Mouse (Mus musculus) neural tube, embryonic 13.5 days (tissue): Measurements from ENCODE around the gene Cdh19. TPM values are rescaled to one million over a fixed set of nuclear protein-coding genes. Genes with fewer than 3 reads are reported as not detected.

Experiments
- ATAC-seq: fragments of 200-750 bp; cut with Nextera tagmentation; 2 replicates; pipeline ENCODE4 v1.8.0; 2017; ENCODE audit warnings: low read depth, mild to moderate bottlenecking, moderate TSS enrichment, moderate library complexity
- H3K27ac ChIP-seq: fragments of 300-500 bp; sonication (generic); replicated peaks from 2 replicates; pipeline ENCODE4 v1.5.1; 2015; ENCODE audit warnings: moderate library complexity, mild to moderate bottlenecking, inconsistent platforms
- H3K27me3 ChIP-seq: fragments of 300-500 bp; sonication (generic); 2 replicates; pipeline ENCODE4 v1.6.1; 2015; ENCODE audit warnings: mild to moderate bottlenecking, inconsistent platforms
- H3K36me3 ChIP-seq: fragments of 300-500 bp; sonication (generic); 2 replicates; pipeline ENCODE4 v1.6.1; 2015; ENCODE audit warnings: mild to moderate bottlenecking, inconsistent platforms
- H3K4me1 ChIP-seq: fragments of 300-500 bp; sonication (generic); replicated peaks from 2 replicates; pipeline ENCODE4 v1.6.1; 2015; ENCODE audit warnings: inconsistent platforms
- H3K4me2 ChIP-seq: fragments of 300-500 bp; sonication (generic); 2 replicates; pipeline ENCODE4 v1.6.1; 2015; ENCODE audit warnings: inconsistent platforms, mild to moderate bottlenecking, moderate library complexity
- H3K4me3 ChIP-seq: fragments of 300-500 bp; sonication (generic); 2 replicates; pipeline ENCODE4 v1.5.1; 2015; ENCODE audit warnings: mild to moderate bottlenecking, inconsistent platforms
- H3K9ac ChIP-seq: fragments of 300-500 bp; sonication (generic); 2 replicates; pipeline ENCODE4 v1.6.1; 2015; ENCODE audit warnings: moderate library complexity, mild to moderate bottlenecking, inconsistent platforms
- H3K9me3 ChIP-seq: fragments of 300-500 bp; sonication (generic); 2 replicates; pipeline ENCODE4 v1.6.1; 2016; ENCODE audit warnings: inconsistent platforms
- WGBS: fragments of 180-500 bp; shearing (Covaris S2); methylation state at CpG from one replicate; pipeline ENCODE4 v1.1.7; 2015; 5-methylcytosine and 5-hydroxymethylcytosine counted together
- polyA plus RNA-seq: library from polyadenylated mRNA; unstranded; fragments of >200 nt; fragmentation: Nextera tagmentation; extraction: Ambion mirVana; gene quantifications from 2 replicates; pipeline ENCODE4 v1.2.1, GENCODE M21; 2015

Cdh19 gene
- polyA plus RNA-seq, result 2.4 and 3.0 TPM in 2 replicates

DNA sequence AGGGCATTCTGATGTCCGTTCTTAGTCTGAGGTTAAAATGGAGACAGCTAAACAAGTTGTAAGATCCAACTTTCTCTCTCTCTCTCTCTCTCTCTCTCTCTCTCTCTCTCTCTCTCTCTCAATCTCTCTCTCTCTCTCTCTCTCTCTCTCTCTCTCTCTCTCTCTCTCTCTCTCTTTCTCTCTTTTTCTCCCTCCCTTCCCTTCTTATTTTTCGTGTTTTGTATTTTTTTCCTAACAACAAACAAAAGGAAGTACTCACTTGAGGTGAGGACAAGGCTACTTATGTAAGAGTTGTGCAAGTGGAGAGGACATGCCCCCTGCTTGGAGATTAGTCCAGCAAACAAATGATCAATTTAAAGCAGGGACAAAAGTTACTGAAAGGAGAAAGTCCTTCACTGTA lies at the start of gene Cdh19:
TSS of gene Cdh19 (minus strand) at position 101 of the 400 bp plus-strand sequence.
- Histone ChIP-seq H3K9ac (no peak within 1 kb of the TSS), H3K4me2 (no peak within 1 kb of the TSS), H3K9me3 (no peaks in the 10 kb centered on the region), H3K36me3 (no peaks in the 10 kb centered on the region), H3K27ac (no peak within 1 kb of the TSS), H3K4me1 (no peaks in the 10 kb centered on the region), H3K4me3 (no peak within 1 kb of the TSS), H3K27me3 (no peaks in the 10 kb centered on the region)
- WGBS, result 30% methylated on average over 2 of the region's 2 CpGs
- ATAC-seq, result no peak

DNA sequence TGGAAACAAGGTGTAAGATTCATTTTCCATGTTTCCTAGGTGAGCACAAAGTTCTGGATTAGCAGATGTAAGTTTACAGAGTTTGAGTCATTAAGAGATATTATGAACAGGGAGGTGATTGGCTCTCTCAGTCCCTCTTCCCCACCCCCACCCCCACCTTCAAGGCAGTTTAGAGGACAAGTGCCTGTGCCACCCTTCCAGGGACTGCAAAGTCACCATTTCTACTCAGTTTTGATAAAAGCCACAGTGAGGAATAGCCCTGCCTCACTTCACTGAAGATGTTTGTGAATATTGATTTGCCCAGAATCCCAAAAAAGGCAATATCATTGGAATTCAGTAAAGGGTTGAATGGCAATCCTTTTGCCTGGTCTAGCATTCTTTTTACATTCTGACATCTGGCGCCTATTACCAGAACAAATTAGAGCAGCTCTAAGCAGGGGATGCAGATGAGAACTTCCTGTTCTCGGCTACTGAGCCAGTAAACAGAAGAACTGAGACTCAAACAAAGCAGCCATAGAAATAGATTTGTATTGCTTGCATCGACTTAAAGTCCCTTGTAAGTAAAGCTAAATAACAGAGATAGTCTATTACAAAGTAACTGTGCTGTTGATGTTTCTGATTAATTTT lies 43.2 kb upstream of the Cdh19 start:
- H3K4me3 ChIP-seq, result no peak overlapping the region
- no peak overlapping the region for H3K9ac ChIP-seq
- H3K9me3 ChIP-seq, result no peaks in the 10 kb centered on the region
- no peaks in the 10 kb centered on the region for H3K36me3 ChIP-seq
- ATAC-seq, result no peak
- H3K27me3 ChIP-seq, result no peaks in the 10 kb centered on the region
- WGBS, result 19% methylated on average over 3 of the region's 3 CpGs
- no peak overlapping the region for H3K27ac ChIP-seq
- H3K4me1 ChIP-seq, result no peaks in the 10 kb centered on the region
- no peak overlapping the region for H3K4me2 ChIP-seq

- no peaks in the 10 kb centered on the region for H3K9me3 ChIP-seq
- H3K4me1 ChIP-seq, result no peaks in the 10 kb centered on the region
- H3K36me3 ChIP-seq, result no peaks in the 10 kb centered on the region
- H3K27me3 ChIP-seq, result no peaks in the 10 kb centered on the region
- ATAC-seq, result no peak
- no peak overlapping the region for H3K27ac ChIP-seq
- H3K4me3 ChIP-seq, result no peak overlapping the region
- no peak overlapping the region for H3K9ac ChIP-seq
- no peak overlapping the region for H3K4me2 ChIP-seq
Measured at GRCm38 (mm10) chr1:111017640-111018039, 40.3 kb upstream of the Cdh19 start.

- H3K27ac ChIP-seq, result no peak overlapping the region
- H3K9ac ChIP-seq, result no peak overlapping the region
- no peak for ATAC-seq
- no peaks in the 10 kb centered on the region for H3K36me3 ChIP-seq
- no peak overlapping the region for H3K4me3 ChIP-seq
- H3K4me2 ChIP-seq, result no peak overlapping the region
- no peaks in the 10 kb centered on the region for H3K9me3 ChIP-seq
- H3K4me1 ChIP-seq, result no peaks in the 10 kb centered on the region
- no peaks in the 10 kb centered on the region for H3K27me3 ChIP-seq
Measured at GRCm38 (mm10) chr1:110989824-110990223, 12.4 kb upstream of the Cdh19 start.

- 86% methylated on average over 2 of the region's 2 CpGs for WGBS
- Histone ChIP-seq H3K27ac (no peak overlapping the region), H3K4me1 (no peaks in the 10 kb centered on the region), H3K9me3 (no peaks in the 10 kb centered on the region), H3K4me2 (no peak overlapping the region), H3K4me3 (no peak overlapping the region), H3K9ac (no peak overlapping the region), H3K27me3 (no peaks in the 10 kb centered on the region), H3K36me3 (no peaks in the 10 kb centered on the region)
- no peak for ATAC-seq
Measured at GRCm38 (mm10) chr1:110969201-110969600, 8.2 kb downstream of the Cdh19 start.

DNA sequence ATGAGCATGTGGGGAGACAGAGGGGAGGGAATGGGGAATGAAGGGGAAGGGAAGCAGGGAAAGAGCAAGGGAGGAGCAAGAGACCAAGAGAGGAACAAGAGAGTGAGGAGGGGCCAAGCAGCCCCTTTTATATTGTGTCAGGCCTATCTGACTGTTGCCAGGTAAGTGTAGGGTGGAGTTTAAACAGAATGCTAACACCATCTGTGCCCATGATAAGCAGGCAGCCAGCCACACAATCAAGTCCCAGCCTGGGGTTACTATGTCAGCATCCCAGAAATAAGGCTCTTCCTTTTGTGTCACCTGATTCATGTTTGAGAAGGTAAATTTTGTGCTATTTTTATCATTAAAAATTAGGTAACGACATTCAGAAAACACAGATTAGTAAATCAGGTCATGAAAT lies 67.6 kb downstream of the Cdh19 start:
- Histone ChIP-seq H3K9ac (no peak overlapping the region), H3K4me1 (no peaks in the 10 kb centered on the region), H3K4me3 (no peak overlapping the region), H3K36me3 (no peaks in the 10 kb centered on the region), H3K27ac (no peak overlapping the region), H3K9me3 (no peaks in the 10 kb centered on the region), H3K4me2 (no peak overlapping the region), H3K27me3 (no peaks in the 10 kb centered on the region)
- ATAC-seq, result no peak
- WGBS, result 91% methylated on average over 1 of the region's 1 CpGs

GRCm38 (mm10) chr1:110909218-110909617 lies 68.2 kb downstream of the Cdh19 start:
- Histone ChIP-seq H3K27me3 (no peaks in the 10 kb centered on the region), H3K9me3 (no peaks in the 10 kb centered on the region), H3K36me3 (no peaks in the 10 kb centered on the region), H3K4me1 (no peaks in the 10 kb centered on the region), H3K4me3 (no peak overlapping the region), H3K27ac (no peak overlapping the region), H3K4me2 (no peak overlapping the region), H3K9ac (no peak overlapping the region)
- no peak for ATAC-seq
- WGBS, result 88% methylated on average over 1 of the region's 1 CpGs

- WGBS, result 82% methylated on average over 2 of the region's 2 CpGs
Measured at GRCm38 (mm10) chr1:110904266-110904665, 73.1 kb downstream of the Cdh19 start.

More at GRCm38 (mm10) chr1:110904266-110904665, 73.1 kb downstream of the Cdh19 start:
- Histone ChIP-seq H3K4me2 (no peak overlapping the region), H3K9ac (no peak overlapping the region), H3K27ac (no peak overlapping the region), H3K36me3 (no peaks in the 10 kb centered on the region), H3K27me3 (no peaks in the 10 kb centered on the region), H3K4me1 (no peaks in the 10 kb centered on the region), H3K9me3 (no peaks in the 10 kb centered on the region), H3K4me3 (no peak overlapping the region)
- ATAC-seq, result no peak
